Mouse (Mus musculus) limb, embryonic 10.5 days (tissue): ENCODE data around the gene 4930449I24Rik. TPM values are rescaled to one million over a fixed set of nuclear protein-coding genes. Genes with fewer than 3 reads are reported as not detected.
"Not testable (repeated sequence)": the region's sequence is repeated elsewhere in the genome, so short reads cannot be mapped to it uniquely, and the experiment has no call there.

Source experiments
- DNase-seq: peaks from one replicate; pipeline ENCODE4 v3.0.0-alpha.2; 2017; ENCODE audit warnings: low spot score
- H3K27ac ChIP-seq: fragments of 300-500 bp; sonication (generic); 2 replicates; pipeline ENCODE4 v1.5.1; 2016; ENCODE audit warnings: mild to moderate bottlenecking
- H3K27me3 ChIP-seq: fragments of 300-500 bp; sonication (generic); 2 replicates; pipeline ENCODE4 v1.6.1; 2016; ENCODE audit warnings: low read depth, mild to moderate bottlenecking; ENCODE audit not compliant: poor library complexity, severe bottlenecking
- H3K36me3 ChIP-seq: fragments of 300-500 bp; sonication (generic); 2 replicates; pipeline ENCODE4 v1.6.1; 2016; ENCODE audit warnings: mild to moderate bottlenecking, moderate library complexity
- H3K4me1 ChIP-seq: fragments of 300-500 bp; sonication (generic); 2 replicates; pipeline ENCODE4 v1.6.1; 2016
- H3K4me3 ChIP-seq: fragments of 300-500 bp; sonication (generic); 2 replicates; pipeline ENCODE4 v1.5.1; 2016; ENCODE audit warnings: mild to moderate bottlenecking, moderate library complexity
- H3K9me3 ChIP-seq: fragments of 300-500 bp; sonication (generic); replicated peaks from 2 replicates; pipeline ENCODE4 v1.6.1; 2016; ENCODE audit warnings: mild to moderate bottlenecking
- WGBS: fragments of 180-500 bp; shearing (Covaris S2); methylation state at CpG from one replicate; pipeline ENCODE4 v1.1.7; 2016; 5-methylcytosine and 5-hydroxymethylcytosine counted together
- polyA plus RNA-seq: library from polyadenylated mRNA; unstranded; fragments of >200 nt; fragmentation: Nextera tagmentation; extraction: Ambion mirVana; gene quantifications from 2 replicates; pipeline ENCODE4 v1.2.1, GENCODE M21; 2016

The 4930449I24Rik gene
- polyA plus RNA-seq, 1 experiment from 2014 or later: not detected

GRCm38 (mm10) chr5:146537347-146537746 lies 35.1 kb downstream of the 4930449I24Rik start, which contains the start of gene Gm3409:
TSS of gene Gm3409 (plus strand) at chr5:146537647.
- DNase-seq: not testable (repeated sequence)

More at GRCm38 (mm10) chr5:146537347-146537746, 35.1 kb downstream of the 4930449I24Rik start, which contains the start of gene Gm3409:
- not testable (repeated sequence) for H3K27me3 ChIP-seq, H3K27ac ChIP-seq, H3K36me3 ChIP-seq, H3K9me3 ChIP-seq, H3K4me1 ChIP-seq, H3K4me3 ChIP-seq
- WGBS: 87% methylated on average over 3 of the region's 3 CpGs

Other genes starting within 250 kb of the 4930449I24Rik start
- 4.1 and 4.8 TPM in 2 replicates for gene Wasf3, start 117.4 kb upstream of the 4930449I24Rik start, polyA plus RNA-seq
- gene Gm6408, start 20.4 kb upstream of the 4930449I24Rik start, polyA plus RNA-seq: not detected in 2 replicates
- not detected in 2 replicates for gene Gm6370, start 11.0 kb upstream of the 4930449I24Rik start, polyA plus RNA-seq
- gene Gm3402, start 11.7 kb downstream of the 4930449I24Rik start, polyA plus RNA-seq: not detected in 2 replicates
- not detected in 2 replicates for gene Gm3404, start 23.4 kb downstream of the 4930449I24Rik start, polyA plus RNA-seq
- not detected in 2 replicates for gene Gm3409, start 35.2 kb downstream of the 4930449I24Rik start, polyA plus RNA-seq
- not detected in 2 replicates for gene Gm3415, start 53.7 kb downstream of the 4930449I24Rik start, polyA plus RNA-seq
- gene Gpr12, start 82.8 kb downstream of the 4930449I24Rik start, polyA plus RNA-seq: 0.69 and 0.80 TPM in 2 replicates